Mouse (Mus musculus): Measurements from ENCODE around the gene Gm6685. TPM values are rescaled to one million over a fixed set of nuclear protein-coding genes. Genes with fewer than 3 reads are reported as not detected.

The Gm6685 gene
- polyA plus RNA-seq, 1 experiment from 2014 or later, result not detected

- ATAC-seq (ENCODE audit: low FRiP score, low TSS enrichment) (no peak), DNase-seq (no peak)
- 78% methylated on average over 1 of the region's 1 CpGs for WGBS
- H3K4me1 ChIP-seq (ENCODE audit: control insufficient read depth, insufficient read depth, low read length), result no peaks in the 10 kb centered on the region
- no peak overlapping the region for H3K4me2 ChIP-seq (ENCODE audit: low read length)
- H3K4me3 ChIP-seq (replicated peaks; ENCODE audit: low read depth, low read length), result no peak overlapping the region
- H3K27me3 ChIP-seq (ENCODE audit: control insufficient read depth, insufficient read depth, low read length), result no peaks in the 10 kb centered on the region
- H3K36me3 ChIP-seq (ENCODE audit: control insufficient read depth, insufficient read depth, low read length), result no peaks in the 10 kb centered on the region
- no peak overlapping the region for H3K9ac ChIP-seq (replicated peaks; ENCODE audit: low read length)
- H3K9me3 ChIP-seq (ENCODE audit: control insufficient read depth, low read length), result peaks cover 4% of the 10 kb centered on the region; the same call in 1 of the 2 replicates
- H3K27ac ChIP-seq (replicated peaks; ENCODE audit: low read depth, low read length), result no peak overlapping the region
These were observed 11.8 kb downstream of the Gm6685 start for GRCm38 (mm10) chr11:28327878-28328277.

DNA sequence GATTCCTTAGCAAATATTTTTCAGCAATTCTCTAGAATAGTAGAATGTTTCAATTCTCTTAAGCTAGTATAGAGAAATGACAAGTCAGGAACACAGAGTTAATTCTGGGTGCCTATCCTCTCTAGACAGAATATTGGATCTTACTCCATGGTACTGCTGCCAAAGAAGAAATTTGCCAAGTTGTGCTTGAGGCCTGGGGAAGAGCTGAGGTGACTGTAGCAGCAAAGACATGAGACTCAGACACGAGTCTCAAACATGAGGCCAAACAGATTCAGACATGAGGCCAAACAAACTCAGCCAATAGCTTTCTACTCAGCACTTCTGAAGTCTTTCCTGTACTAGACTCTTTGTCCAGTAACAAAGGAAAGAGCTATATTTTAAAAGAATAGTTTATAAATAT is 26.3 kb downstream of the Gm6685 start:
- no peak for DNase-seq
- Histone ChIP-seq H3K4me2 (ENCODE audit: low read length) (no peak overlapping the region), H3K9ac (replicated peaks; ENCODE audit: low read length) (no peak overlapping the region), H3K4me1 (ENCODE audit: control insufficient read depth, insufficient read depth, low read length) (no peaks in the 10 kb centered on the region), H3K27me3 (ENCODE audit: control insufficient read depth, insufficient read depth, low read length) (no peaks in the 10 kb centered on the region), H3K36me3 (ENCODE audit: control insufficient read depth, insufficient read depth, low read length) (no peaks in the 10 kb centered on the region), H3K9me3 (ENCODE audit: control insufficient read depth, low read length) (no peaks in the 10 kb centered on the region), H3K4me3 (replicated peaks; ENCODE audit: low read depth, low read length) (no peak overlapping the region), H3K27ac (replicated peaks; ENCODE audit: low read depth, low read length) (no peak overlapping the region)
- no peak for ATAC-seq (ENCODE audit: low FRiP score, low TSS enrichment)
- 78% methylated on average over 1 of the region's 1 CpGs for WGBS

DNA sequence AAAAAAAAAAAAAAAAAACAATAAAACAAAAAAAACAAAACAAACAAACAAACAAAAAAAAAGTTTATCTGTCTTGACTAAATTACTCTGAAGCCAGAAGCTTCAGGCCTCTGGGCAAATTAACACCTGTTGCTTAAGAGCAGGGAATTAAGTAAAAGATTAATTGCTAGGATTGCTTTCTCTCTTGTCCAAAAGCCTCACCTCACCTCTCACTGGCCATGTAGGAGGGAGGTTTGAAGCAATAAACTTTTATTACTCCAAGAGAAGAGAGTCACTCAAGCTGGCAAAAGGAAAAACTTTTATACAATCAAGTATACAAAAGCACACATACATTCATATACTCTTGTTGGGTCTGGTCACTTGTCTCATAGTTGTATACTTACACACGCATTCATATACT is 31.9 kb downstream of the Gm6685 start:
- no peaks in the 10 kb centered on the region for H3K9me3 ChIP-seq (ENCODE audit: control insufficient read depth, low read length)
- H3K36me3 ChIP-seq (ENCODE audit: control insufficient read depth, insufficient read depth, low read length), result no peaks in the 10 kb centered on the region
- 94% methylated on average over 1 of the region's 1 CpGs for WGBS
- no peaks in the 10 kb centered on the region for H3K4me1 ChIP-seq (ENCODE audit: control insufficient read depth, insufficient read depth, low read length)
- H3K4me3 ChIP-seq (replicated peaks; ENCODE audit: low read depth, low read length), result no peak overlapping the region
- H3K4me2 ChIP-seq (ENCODE audit: low read length), result no peak overlapping the region
- DNase-seq, result no peak
- no peak overlapping the region for H3K9ac ChIP-seq (replicated peaks; ENCODE audit: low read length)
- no peak overlapping the region for H3K27ac ChIP-seq (replicated peaks; ENCODE audit: low read depth, low read length)
- H3K27me3 ChIP-seq (ENCODE audit: control insufficient read depth, insufficient read depth, low read length), result no peaks in the 10 kb centered on the region
- ATAC-seq (ENCODE audit: low FRiP score, low TSS enrichment), result no peak

DNA sequence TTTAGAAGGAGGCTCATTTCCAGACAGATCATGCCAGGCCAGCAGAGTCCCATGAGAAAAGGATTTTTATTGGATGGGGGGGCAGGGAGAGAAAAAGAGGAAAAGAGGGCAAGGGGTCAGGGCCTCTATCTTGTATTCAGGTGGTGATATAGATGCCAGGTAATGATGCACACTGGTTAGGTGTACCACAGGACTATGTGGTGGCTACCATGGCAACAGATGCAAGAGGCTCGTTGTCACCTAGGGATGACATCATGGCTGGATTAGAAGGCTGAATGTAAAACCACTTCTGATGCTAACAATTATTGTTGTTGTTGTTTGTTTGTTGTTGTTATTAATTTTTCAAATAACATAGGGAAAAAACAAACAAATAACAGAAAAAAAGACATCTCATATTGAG is 49.2 kb downstream of the Gm6685 start:
- Histone ChIP-seq H3K9me3 (ENCODE audit: control insufficient read depth, low read length) (no peaks in the 10 kb centered on the region), H3K4me1 (ENCODE audit: control insufficient read depth, insufficient read depth, low read length) (no peaks in the 10 kb centered on the region), H3K4me3 (replicated peaks; ENCODE audit: low read depth, low read length) (no peak overlapping the region), H3K27ac (replicated peaks; ENCODE audit: low read depth, low read length) (no peak overlapping the region), H3K36me3 (ENCODE audit: control insufficient read depth, insufficient read depth, low read length) (no peaks in the 10 kb centered on the region), H3K4me2 (ENCODE audit: low read length) (no peak overlapping the region), H3K9ac (replicated peaks; ENCODE audit: low read length) (no peak overlapping the region), H3K27me3 (ENCODE audit: control insufficient read depth, insufficient read depth, low read length) (no peaks in the 10 kb centered on the region)
- WGBS, result 76% methylated on average over 1 of the region's 1 CpGs
- ATAC-seq (ENCODE audit: low FRiP score, low TSS enrichment), result 0 out of 2 replicates have a peak, but pooled peaks have one; percentile 40
- no peak for DNase-seq

Other genes with a start within 250 kb of the Gm6685 start
- gene Ccdc85a, start 244.5 kb upstream of the Gm6685 start, polyA plus RNA-seq (2014; fragmentation: Nextera tagmentation; extraction: Ambion mirVana), result 29.3 and 31.0 TPM in 2 replicates